Mouse (Mus musculus): ENCODE results near the gene Bcdin3d. TPM values are rescaled to one million over a fixed set of nuclear protein-coding genes. Genes with fewer than 3 reads are reported as not detected.

Gene Bcdin3d
- polyA plus RNA-seq, 1 experiment from 2014 or later, result 25.5 TPM

- H3K9me3 ChIP-seq, result no peaks in the 10 kb centered on the region
- no peak overlapping the region for H3K4me3 ChIP-seq
- H3K4me1 ChIP-seq, result peaks cover 14% of the 10 kb centered on the region
- H3K36me3 ChIP-seq, result no peaks in the 10 kb centered on the region
- H3K27me3 ChIP-seq, result no peaks in the 10 kb centered on the region
- no peak overlapping the region for H3K9ac ChIP-seq (replicated peaks)
- no peak overlapping the region for H3K27ac ChIP-seq (replicated peaks)
- ATAC-seq (replicated peaks), result no peak
- 75% methylated on average over 14 of the region's 14 CpGs for WGBS
- H3K4me2 ChIP-seq (replicated peaks), result no peak overlapping the region
Observed at GRCm38 (mm10) chr15:99471677-99472063, 2.9 kb downstream of the Bcdin3d start.

- H3K27ac ChIP-seq (replicated peaks), result no peak overlapping the region
- ATAC-seq (replicated peaks), result no peak
- H3K36me3 ChIP-seq, result no peaks in the 10 kb centered on the region
- H3K4me1 ChIP-seq, result peaks cover 14% of the 10 kb centered on the region
- WGBS, result 62% methylated on average over 17 of the region's 17 CpGs
- H3K27me3 ChIP-seq, result no peaks in the 10 kb centered on the region
- no peak overlapping the region for H3K9ac ChIP-seq (replicated peaks)
- no peak overlapping the region for H3K4me3 ChIP-seq
- no peak overlapping the region for H3K4me2 ChIP-seq (replicated peaks)
- no peaks in the 10 kb centered on the region for H3K9me3 ChIP-seq
Observed at GRCm38 (mm10) chr15:99470971-99471676, 3.4 kb downstream of the Bcdin3d start.

- Histone ChIP-seq H3K27me3 (no peaks in the 10 kb centered on the region), H3K4me3 (no peak overlapping the region), H3K9ac (replicated peaks) (no peak overlapping the region), H3K4me1 (peaks cover 14% of the 10 kb centered on the region), H3K4me2 (replicated peaks) (no peak overlapping the region), H3K9me3 (no peaks in the 10 kb centered on the region), H3K27ac (replicated peaks) (no peak overlapping the region), H3K36me3 (no peaks in the 10 kb centered on the region)
- WGBS, result 85% methylated on average over 31 of the region's 31 CpGs
- no peak for ATAC-seq (replicated peaks)
Observed at GRCm38 (mm10) chr15:99470224-99470761, 4.2 kb downstream of the Bcdin3d start.

- Histone ChIP-seq H3K4me1 (peaks cover 12% of the 10 kb centered on the region), H3K4me2 (replicated peaks) (no peak overlapping the region), H3K9me3 (no peaks in the 10 kb centered on the region), H3K27me3 (no peaks in the 10 kb centered on the region), H3K4me3 (no peak overlapping the region), H3K27ac (replicated peaks) (no peak overlapping the region), H3K36me3 (no peaks in the 10 kb centered on the region), H3K9ac (replicated peaks) (no peak overlapping the region)
- ATAC-seq (replicated peaks), result no peak
- 95% methylated on average over 4 of the region's 4 CpGs for WGBS
Observed at GRCm38 (mm10) chr15:99469736-99470135, 4.8 kb downstream of the Bcdin3d start.

GRCm38 (mm10) chr15:99469067-99469466, 5.5 kb downstream of the Bcdin3d start:
- no peak for ATAC-seq (replicated peaks)
- no peak overlapping the region for H3K4me2 ChIP-seq (replicated peaks)
- H3K9ac ChIP-seq (replicated peaks), result no peak overlapping the region
- no peaks in the 10 kb centered on the region for H3K36me3 ChIP-seq
- H3K4me1 ChIP-seq, result peaks cover 11% of the 10 kb centered on the region
- no peak overlapping the region for H3K4me3 ChIP-seq
- no peak overlapping the region for H3K27ac ChIP-seq (replicated peaks)
- WGBS, result 35% methylated on average over 3 of the region's 3 CpGs
- H3K27me3 ChIP-seq, result no peaks in the 10 kb centered on the region
- H3K9me3 ChIP-seq, result no peaks in the 10 kb centered on the region

GRCm38 (mm10) chr15:99463194-99463593, 11.3 kb downstream of the Bcdin3d start:
- WGBS, result 80% methylated on average over 13 of the region's 13 CpGs
- ATAC-seq (replicated peaks), result no peak
- no peak overlapping the region for H3K4me3 ChIP-seq
- no peak overlapping the region for H3K9ac ChIP-seq (replicated peaks)
- no peak overlapping the region for H3K27ac ChIP-seq (replicated peaks)
- H3K4me2 ChIP-seq (replicated peaks), result no peak overlapping the region
- H3K9me3 ChIP-seq, result no peaks in the 10 kb centered on the region
- H3K4me1 ChIP-seq, result peaks cover 4% of the 10 kb centered on the region
- no peaks in the 10 kb centered on the region for H3K27me3 ChIP-seq
- no peaks in the 10 kb centered on the region for H3K36me3 ChIP-seq

GRCm38 (mm10) chr15:99457606-99458401, 16.7 kb downstream of the Bcdin3d start, which contains the start of gene Nckap5l:
Gene Nckap5l, minus strand, starts transcription at chr15:99457748.
- peak within 1 kb of the TSS; percentile 85 for H3K9ac ChIP-seq (replicated peaks)
- H3K4me3 ChIP-seq, result peak within 1 kb of the TSS; percentile 93
- H3K27me3 ChIP-seq, result no peaks in the 10 kb centered on the region
- H3K9me3 ChIP-seq, result no peaks in the 10 kb centered on the region
- peak within 1 kb of the TSS; percentile 89 for H3K27ac ChIP-seq (replicated peaks)
- peak within 1 kb of the TSS; percentile 71 for H3K4me2 ChIP-seq (replicated peaks)
- peak; percentile 94 for ATAC-seq (replicated peaks)
- no peaks in the 10 kb centered on the region for H3K36me3 ChIP-seq
- WGBS, result under 1% methylated on average over 45 of the region's 45 CpGs
- H3K4me1 ChIP-seq, result peaks cover 40% of the 10 kb centered on the region

- peak overlapping the region; percentile 71 for H3K4me2 ChIP-seq (replicated peaks)
- peak overlapping the region; percentile 85 for H3K9ac ChIP-seq (replicated peaks)
- peaks cover 46% of the 10 kb centered on the region for H3K4me1 ChIP-seq
- no peaks in the 10 kb centered on the region for H3K36me3 ChIP-seq
- H3K27me3 ChIP-seq, result no peaks in the 10 kb centered on the region
- H3K9me3 ChIP-seq, result no peaks in the 10 kb centered on the region
- peak overlapping the region; percentile 89 for H3K27ac ChIP-seq (replicated peaks)
- H3K4me3 ChIP-seq, result peak overlapping the region; percentile 93
- peak; percentile 79 for ATAC-seq (replicated peaks)
- under 1% methylated on average over 42 of the region's 43 CpGs for WGBS
Observed at GRCm38 (mm10) chr15:99456963-99457605, 17.4 kb downstream of the Bcdin3d start.

- Histone ChIP-seq H3K9me3 (no peaks in the 10 kb centered on the region), H3K27ac (replicated peaks) (peak overlapping the region; percentile 89), H3K27me3 (no peaks in the 10 kb centered on the region), H3K4me3 (peak overlapping the region; percentile 93), H3K9ac (replicated peaks) (peak overlapping the region; percentile 85), H3K36me3 (no peaks in the 10 kb centered on the region), H3K4me2 (replicated peaks) (peak overlapping the region; percentile 71), H3K4me1 (peaks cover 46% of the 10 kb centered on the region)
- WGBS, result 10% methylated on average over 7 of the region's 7 CpGs
- ATAC-seq (replicated peaks), result no peak
Observed at GRCm38 (mm10) chr15:99456338-99456962, 18.1 kb downstream of the Bcdin3d start.

- WGBS, result 77% methylated on average over 3 of the region's 3 CpGs
- Histone ChIP-seq H3K27ac (replicated peaks) (no peak overlapping the region), H3K4me2 (replicated peaks) (peak overlapping the region; percentile 71; the same call in 1 of the 2 replicates), H3K9ac (replicated peaks) (no peak overlapping the region), H3K9me3 (no peaks in the 10 kb centered on the region), H3K27me3 (no peaks in the 10 kb centered on the region), H3K4me3 (no peak overlapping the region), H3K4me1 (peaks cover 46% of the 10 kb centered on the region), H3K36me3 (no peaks in the 10 kb centered on the region)
- no peak for ATAC-seq (replicated peaks)
Observed at GRCm38 (mm10) chr15:99455415-99455814, 19.1 kb downstream of the Bcdin3d start.

- H3K9ac ChIP-seq (replicated peaks), result no peak overlapping the region
- H3K4me1 ChIP-seq, result peaks cover 49% of the 10 kb centered on the region
- H3K36me3 ChIP-seq, result no peaks in the 10 kb centered on the region
- 60% methylated on average over 7 of the region's 7 CpGs for WGBS
- 0 out of 2 replicates have a peak overlapping the region, but pooled peaks have one; percentile 71 for H3K4me2 ChIP-seq (replicated peaks)
- no peaks in the 10 kb centered on the region for H3K27me3 ChIP-seq
- no peaks in the 10 kb centered on the region for H3K9me3 ChIP-seq
- H3K4me3 ChIP-seq, result no peak overlapping the region
- no peak for ATAC-seq (replicated peaks)
- H3K27ac ChIP-seq (replicated peaks), result no peak overlapping the region
Observed at GRCm38 (mm10) chr15:99454585-99455279, 19.8 kb downstream of the Bcdin3d start.

Measured in forebrain, embryonic 15.5 days (tissue).